Mouse (Mus musculus) retina, postnatal 1 day (tissue): ENCODE results near the gene Lmntd1.
"Not testable (repeated sequence)": the region's sequence is repeated elsewhere in the genome, so short reads cannot be mapped to it uniquely, and the experiment has no call there.

Experiments
- DNase-seq: peaks from one replicate; pipeline ENCODE4 v3.0.0-alpha.2; 2012

Lmntd1 gene

DNA sequence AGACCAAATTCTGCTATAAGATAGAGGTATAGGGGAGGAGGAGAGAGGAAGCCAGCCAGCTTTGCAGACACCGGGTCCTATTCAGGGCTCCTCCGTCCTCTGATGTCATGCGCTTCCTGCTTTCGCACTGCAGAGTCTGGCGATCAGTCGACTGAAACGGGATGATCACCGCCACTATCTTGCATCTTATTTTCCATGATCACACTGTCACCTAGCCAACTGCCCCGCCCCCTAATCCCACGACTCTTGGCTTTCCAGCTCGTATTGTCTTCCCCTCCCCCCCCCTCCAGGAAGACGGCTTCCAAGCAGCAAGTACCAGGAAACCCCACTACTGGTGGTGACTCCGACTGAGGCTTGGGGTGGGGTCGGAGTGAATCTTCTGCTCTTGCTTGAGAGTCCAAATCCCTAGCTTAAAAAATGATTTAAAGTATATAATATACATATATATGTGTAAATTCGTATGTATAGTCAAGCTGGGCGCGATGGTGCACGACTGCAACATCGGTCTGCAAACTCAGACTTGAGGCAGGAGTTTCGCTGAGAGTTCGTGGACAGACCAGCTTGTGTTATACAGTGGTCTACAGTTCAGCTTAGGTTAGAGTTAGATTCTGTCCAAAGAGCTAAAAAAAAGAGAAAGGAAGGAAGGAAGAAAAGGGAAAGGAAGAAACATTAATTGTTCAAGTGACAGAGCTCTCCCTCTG, 274.0 kb downstream of the Lmntd1 start:
- DNase-seq: peak; percentile 84

DNA sequence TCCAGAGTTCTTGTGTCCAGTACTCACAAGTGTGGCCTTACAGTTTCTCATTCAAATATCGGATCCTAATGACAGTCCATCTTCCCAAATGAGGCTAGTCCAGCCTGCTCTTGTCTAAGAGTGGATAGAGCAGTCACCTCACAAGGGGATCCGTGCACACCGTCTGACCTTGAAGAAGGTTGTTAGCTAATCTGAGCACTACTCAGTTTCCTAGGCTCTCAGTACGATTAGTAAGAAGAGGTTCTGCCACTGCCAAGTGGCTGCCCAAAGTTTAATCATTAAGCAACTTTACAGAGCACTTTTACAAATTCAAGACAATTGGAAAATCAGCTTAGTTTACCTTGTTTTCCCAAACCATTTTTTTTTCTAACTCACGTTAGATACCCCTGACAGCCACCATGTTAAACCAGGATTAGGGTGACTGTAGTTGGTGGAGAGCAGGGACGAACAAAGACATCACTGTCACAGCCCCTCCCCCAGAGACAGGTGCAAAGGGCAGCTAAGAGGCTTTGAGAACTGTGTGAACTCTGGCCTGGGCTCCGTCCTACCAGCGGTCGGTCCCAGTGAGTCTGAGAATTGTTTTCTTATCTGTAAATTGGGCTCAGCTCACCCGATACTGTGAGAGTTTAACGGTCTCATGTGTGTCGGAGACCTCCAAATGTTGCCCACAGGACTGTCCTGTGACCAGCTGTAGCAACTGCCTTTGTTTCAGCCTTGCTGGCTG, 275.4 kb downstream of the Lmntd1 start:
- DNase-seq: peak; percentile 50

DNA sequence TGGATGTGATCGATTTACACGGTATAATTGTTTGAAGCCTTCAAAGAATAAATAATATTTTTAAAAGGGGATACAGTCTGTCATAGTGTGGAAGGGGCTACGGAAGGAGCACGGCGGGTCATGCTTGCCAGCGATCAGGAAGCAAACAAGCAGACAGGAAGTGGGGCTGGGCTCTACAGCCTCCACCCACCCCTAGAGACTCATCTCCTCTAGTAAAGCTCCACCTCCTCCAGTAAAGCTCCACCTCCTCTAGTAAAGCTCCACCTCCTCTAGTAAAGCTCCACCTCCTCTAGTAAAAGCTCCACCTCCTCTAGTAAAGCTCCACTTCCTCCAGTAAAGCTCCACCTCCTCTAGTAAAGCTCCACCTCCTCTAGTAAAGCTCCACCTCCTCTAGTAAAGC, 276.6 kb downstream of the Lmntd1 start:
- not testable (repeated sequence) for DNase-seq

DNA sequence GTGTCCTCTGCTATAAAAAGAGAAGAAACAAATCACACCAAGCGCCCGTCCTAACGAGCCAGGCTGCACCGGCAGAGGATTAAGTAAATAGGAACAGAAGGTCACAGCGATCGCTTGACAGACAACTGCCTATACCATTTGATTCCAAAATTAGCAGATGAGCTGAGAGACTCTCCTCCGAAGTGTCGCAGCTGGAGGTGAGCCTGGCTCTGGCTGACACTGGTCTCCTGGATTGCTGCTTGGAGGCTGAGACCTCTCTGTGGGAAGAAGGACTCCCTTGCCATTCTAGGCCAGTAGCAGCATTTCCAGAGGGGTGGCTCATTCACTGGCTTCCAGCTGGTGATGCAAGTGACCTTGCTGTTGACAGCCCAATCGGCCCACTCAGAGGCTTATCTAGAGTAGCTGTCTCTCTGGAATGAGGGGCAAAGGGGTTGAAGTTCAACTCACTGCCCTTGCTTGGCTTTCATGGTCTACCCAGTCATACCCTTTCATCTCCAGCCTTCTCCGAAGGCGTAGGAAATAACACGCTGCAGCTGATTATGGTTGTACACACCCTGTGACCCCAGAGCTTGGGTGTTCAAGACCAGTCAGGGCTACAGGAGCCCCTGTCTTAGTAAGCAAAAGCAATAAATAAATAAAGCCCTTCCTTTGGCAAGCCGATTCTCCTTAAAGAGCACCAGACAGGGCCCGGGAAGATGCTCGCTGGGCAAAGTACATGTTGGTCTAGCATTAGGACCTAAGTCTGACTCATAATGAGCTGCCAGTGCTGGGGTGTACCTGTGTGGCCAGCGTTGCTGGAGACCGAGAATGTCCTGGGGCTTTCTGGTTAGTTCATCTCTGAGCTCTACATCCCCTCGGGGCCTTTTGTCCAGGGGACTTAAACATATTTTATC, 278.0 kb downstream of the Lmntd1 start:
- DNase-seq: no peak

DNA sequence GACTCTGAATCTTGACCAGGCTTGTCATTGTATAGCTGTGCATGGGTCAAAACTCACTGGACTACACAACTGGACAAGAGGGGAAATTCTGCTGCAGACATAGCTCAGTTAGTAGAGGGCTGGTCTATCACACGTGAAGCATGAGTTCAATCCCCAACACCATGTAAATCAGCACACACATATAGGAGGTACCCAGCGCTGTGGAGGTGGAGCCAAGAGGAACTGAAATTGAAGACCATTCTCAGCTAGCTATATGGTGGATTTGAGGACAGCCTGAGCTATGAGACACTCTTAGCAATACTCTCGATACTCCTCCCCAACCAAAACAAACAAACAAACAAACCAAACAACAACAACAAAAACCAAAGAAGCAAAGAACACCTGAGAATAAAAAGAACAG, 279.9 kb downstream of the Lmntd1 start:
- DNase-seq: no peak

DNA sequence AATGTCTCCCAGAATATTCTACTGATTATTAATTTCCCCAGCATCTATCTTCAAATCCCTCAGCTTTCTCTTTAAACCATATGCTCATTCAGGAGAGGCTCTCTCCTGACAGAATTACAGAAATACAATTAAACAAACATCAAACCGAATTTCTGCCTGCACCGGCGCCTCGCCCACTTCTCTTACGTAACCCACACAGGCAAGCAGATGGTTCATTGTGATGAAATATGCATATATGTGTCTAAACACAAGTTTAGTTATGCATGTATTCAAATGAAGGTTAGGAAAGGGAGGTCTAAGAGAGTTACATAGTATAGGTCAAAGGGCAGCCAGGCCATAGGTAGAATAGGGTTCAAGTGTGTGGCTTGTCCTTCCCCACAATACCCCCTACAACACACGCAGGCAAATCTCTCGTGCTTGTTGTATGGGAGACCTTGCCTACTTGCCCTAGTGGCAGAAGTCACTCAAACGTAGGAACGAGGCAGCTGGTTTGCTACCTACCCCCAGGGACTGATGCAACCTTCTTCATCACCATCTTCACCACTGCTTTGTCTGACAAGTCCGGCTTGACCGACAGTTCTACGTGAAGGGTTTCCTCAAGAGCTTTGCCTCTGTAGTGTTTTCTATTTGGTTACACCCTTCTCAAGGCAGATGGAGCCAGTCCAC, 287.8 kb downstream of the Lmntd1 start:
- no peak for DNase-seq

DNA sequence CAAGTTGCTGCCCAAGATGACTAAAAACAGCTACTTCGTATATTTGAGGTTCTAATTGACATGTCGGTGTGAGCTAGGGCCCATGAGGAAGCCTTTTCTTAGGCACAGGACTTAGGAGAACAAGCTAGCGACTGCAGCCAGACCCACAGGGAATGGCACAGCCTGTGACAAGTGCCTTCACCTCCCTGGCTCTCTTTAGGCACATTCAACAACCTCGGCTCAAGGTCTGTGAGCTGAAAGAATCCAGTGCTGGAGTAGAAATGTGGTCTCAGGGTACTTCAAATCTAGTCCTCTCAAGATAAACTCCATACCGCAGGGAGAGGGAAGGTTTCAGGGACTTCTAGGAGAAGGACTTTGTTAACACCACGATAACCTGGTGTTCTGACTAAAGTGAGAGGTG, 289.0 kb downstream of the Lmntd1 start:
- no peak for DNase-seq

DNA sequence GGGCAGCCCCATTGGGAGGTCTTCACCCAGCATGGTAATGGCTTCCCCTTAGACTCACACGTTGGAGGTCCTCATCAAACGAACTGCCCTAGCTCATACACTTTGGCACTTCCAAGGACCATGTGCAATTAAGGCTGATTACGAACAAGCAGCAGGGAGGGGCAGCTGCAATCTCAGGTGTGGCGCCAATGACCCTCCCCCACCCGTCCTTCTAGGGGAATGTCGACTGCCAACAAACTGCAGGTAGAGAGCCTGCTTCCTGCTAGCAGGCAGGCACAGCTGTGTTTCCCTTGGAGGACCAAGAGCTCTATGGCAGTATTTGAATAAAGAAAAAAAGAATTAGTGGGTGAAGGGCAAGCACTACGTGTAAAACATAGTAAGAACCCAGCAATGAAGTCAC, 289.6 kb downstream of the Lmntd1 start:
- no peak for DNase-seq

DNA sequence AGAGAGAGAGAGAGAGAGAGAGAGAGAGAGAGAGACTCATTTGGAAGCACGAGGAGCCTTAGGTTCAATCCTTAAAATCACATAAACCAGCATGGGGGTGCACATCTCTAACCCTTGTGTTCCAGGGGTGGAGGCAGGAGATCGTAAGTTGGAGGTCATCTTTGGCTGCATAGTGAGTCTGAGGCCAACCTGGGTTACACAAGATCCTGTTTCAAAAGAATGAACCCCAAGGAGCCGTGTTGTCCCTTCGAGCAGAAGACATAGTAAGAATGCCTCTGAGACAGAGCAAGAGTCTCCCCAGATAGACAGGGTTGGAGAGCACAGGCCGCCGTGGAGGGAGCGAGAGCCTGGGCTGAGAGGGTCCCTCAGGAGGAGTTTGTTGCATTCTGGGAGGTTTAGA, 291.9 kb downstream of the Lmntd1 start:
- no peak for DNase-seq

DNA sequence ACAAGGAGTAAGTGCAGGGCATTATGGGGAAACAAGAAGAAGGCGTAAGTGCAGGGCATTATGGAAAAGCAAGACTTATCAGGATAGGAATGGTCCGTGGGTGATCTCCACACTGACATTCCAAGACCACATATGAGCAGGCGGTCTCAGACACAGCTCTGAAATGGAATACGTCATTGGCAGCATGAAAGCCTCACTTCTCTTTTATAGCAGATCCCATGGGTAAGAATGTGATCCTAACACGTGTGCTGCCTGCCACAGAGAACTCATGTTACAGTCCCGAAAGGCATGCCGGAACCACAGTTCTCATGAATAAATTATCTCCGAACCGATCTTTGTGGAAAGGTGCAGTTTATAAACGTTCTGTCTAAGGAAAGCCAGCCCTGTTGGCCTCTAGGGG, 294.0 kb downstream of the Lmntd1 start:
- DNase-seq: no peak
